Mouse (Mus musculus) 3T3-L1 (cell line): ENCODE data around the gene Arid3b.

Experiments used
- DNase-seq: peaks from one replicate; pipeline ENCODE4 v3.0.0-alpha.2; 2015; ENCODE audit warnings: low read depth, low spot score

Gene Arid3b

DNA sequence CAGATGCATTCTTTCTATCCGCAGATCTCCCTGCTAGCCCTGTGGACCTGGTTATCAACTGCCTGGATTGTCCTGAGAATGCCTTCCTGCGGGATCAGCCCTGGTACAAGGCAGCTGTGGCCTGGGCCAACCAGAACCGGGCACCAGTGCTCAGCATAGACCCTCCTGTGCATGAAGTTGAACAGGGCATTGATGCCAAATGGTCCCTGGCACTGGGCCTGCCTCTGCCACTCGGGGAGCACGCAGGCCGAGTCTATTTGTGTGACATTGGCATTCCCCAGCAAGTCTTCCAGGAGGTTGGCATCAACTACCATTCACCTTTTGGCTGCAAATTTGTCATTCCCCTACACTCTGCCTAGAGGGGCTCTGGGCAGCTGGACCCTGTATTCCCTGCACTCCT is 88.5 kb downstream of the Arid3b start:
- DNase-seq = no peak

DNA sequence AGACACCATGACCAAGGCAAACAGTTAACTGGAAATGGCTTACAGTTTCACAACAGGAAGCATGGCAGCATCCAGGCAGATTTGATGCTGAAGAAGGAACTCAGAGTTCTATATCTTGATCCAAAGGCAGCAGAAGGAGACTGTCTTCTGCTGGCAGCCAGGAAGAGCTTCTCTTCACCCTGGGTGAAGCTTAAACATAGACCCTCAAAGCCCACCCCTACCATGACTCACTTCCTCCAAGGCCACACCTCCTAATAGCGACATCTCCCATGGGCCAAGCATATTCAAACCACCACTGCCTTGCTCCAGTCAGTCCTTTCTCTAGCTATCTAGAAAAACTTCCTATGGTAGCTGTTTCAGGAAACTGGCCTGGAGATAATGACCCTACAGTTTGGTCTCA is 89.5 kb downstream of the Arid3b start:
- no peak for DNase-seq

GRCm38 (mm10) chr9:57744462-57745091 is 92.0 kb downstream of the Arid3b start:
- peak; percentile 80 for DNase-seq
